7 mouse cellular contexts compared by ENCODE assay signal in the genomic region with DNA sequence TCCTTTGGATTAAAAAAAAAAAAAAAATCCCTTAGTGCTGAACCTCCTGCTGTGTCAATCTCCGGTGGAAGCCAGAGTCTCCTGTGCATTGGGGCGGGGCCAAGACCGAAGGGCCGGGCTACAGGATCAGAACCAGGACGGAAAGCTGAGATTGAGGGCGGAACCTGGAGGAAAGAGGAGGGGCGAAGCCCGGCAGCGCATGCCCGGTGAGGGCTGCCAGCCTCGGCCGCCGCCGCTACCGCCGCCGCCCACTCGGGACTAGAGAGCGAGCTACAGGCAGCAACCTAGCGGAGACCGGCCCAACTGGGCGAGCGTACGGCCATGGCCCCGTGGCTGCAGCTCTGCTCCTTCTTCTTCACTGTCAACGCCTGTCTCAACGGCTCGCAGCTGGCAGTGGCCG. TPM values are rescaled to one million over a fixed set of nuclear protein-coding genes. Genes with fewer than 3 reads are reported as not detected.
DNase-seq lines count a peak whose midpoint lies in the region; ATAC-seq and TF ChIP-seq lines count a peak whose summit lies in the region.

A gene (plus strand): TSS at position 159 of the 400 bp plus-strand sequence.

- H3K4me3 ChIP-seq in embryonic facial prominence, embryonic 14.5 days (ENCODE audit: low read depth, low read length), result peak within 1 kb of the TSS; percentile 99
- H3K4me3 ChIP-seq in kidney, embryonic 14.5 days (ENCODE audit: low read length), result peak within 1 kb of the TSS; percentile 96
- peak within 1 kb of the TSS; percentile 97 for H3K4me3 ChIP-seq in limb, embryonic 14.5 days (replicated peaks; ENCODE audit: low read length)
- peak within 1 kb of the TSS; percentile 96 for H3K4me3 ChIP-seq in midbrain, postnatal 0 days (ENCODE audit: low read depth, low read length)

- H3K4me1 ChIP-seq in embryonic facial prominence, embryonic 14.5 days (ENCODE audit: control insufficient read depth, insufficient read depth, low read length), result peaks cover 18% of the 10 kb centered on the region
- peaks cover 25% of the 10 kb centered on the region for H3K4me1 ChIP-seq in kidney, embryonic 14.5 days (ENCODE audit: control insufficient read depth, insufficient read depth, low read length)
- peaks cover 21% of the 10 kb centered on the region for H3K4me1 ChIP-seq in limb, embryonic 14.5 days (ENCODE audit: control insufficient read depth, insufficient read depth, low read length)
- H3K4me1 ChIP-seq in midbrain, postnatal 0 days (ENCODE audit: insufficient read depth, low read length), result no peaks in the 10 kb centered on the region

- peak within 1 kb of the TSS; percentile 93 for H3K4me2 ChIP-seq in embryonic facial prominence, embryonic 14.5 days (ENCODE audit: low read depth, low read length)
- peak within 1 kb of the TSS; percentile 87 for H3K4me2 ChIP-seq in kidney, embryonic 14.5 days (replicated peaks; ENCODE audit: low read depth, low read length)
- peak within 1 kb of the TSS; percentile 80 for H3K4me2 ChIP-seq in limb, embryonic 14.5 days (replicated peaks; ENCODE audit: low read depth, low read length, severe bottlenecking)
- H3K4me2 ChIP-seq in midbrain, postnatal 0 days (ENCODE audit: low read depth, low read length, poor library complexity, severe bottlenecking), result peak within 1 kb of the TSS; percentile 98

- H3K27me3 ChIP-seq in embryonic facial prominence, embryonic 14.5 days (replicated peaks; ENCODE audit: control insufficient read depth, insufficient read depth, low read length), result no peaks in the 10 kb centered on the region
- peaks cover 4% of the 10 kb centered on the region for H3K27me3 ChIP-seq in kidney, embryonic 14.5 days (ENCODE audit: control insufficient read depth, insufficient read depth, low read length)
- H3K27me3 ChIP-seq in limb, embryonic 14.5 days (ENCODE audit: control insufficient read depth, insufficient read depth, low read length), result no peaks in the 10 kb centered on the region
- H3K27me3 ChIP-seq in midbrain, postnatal 0 days (ENCODE audit: insufficient read depth, low read length), result peaks cover 6% of the 10 kb centered on the region

- peak; percentile 94 for ATAC-seq in embryonic facial prominence, embryonic 14.5 days (ENCODE audit: low read depth)
- ATAC-seq in kidney, embryonic 14.5 days (ENCODE audit: low FRiP score, low TSS enrichment), result peak; percentile 92
- ATAC-seq in limb, embryonic 14.5 days (ENCODE audit: low FRiP score, low read depth), result peak; percentile 91
- peak; percentile 89 for ATAC-seq in midbrain, postnatal 0 days (ENCODE audit: low FRiP score)

- WGBS in embryonic facial prominence, embryonic 14.5 days, result 0% methylated on average over 5 of the region's 29 CpGs
- 0% methylated on average over 28 of the region's 29 CpGs for WGBS in kidney, embryonic 14.5 days
- under 1% methylated on average over 18 of the region's 29 CpGs for WGBS in limb, embryonic 14.5 days
- WGBS in midbrain, postnatal 0 days, result under 1% methylated on average over 24 of the region's 29 CpGs

- peak; percentile 74 to 77 for DNase-seq in adrenal gland, postnatal 4 days (ENCODE audit: low spot score in 2 of 2)
- peak; percentile 97 for DNase-seq in embryonic facial prominence, embryonic 14.5 days (ENCODE audit: low spot score)
- peak; percentile 94 to 95 for DNase-seq in heart, adult 9 months (ENCODE audit: low spot score in 2 of 2)
- DNase-seq in limb, embryonic 14.5 days (ENCODE audit: low spot score), result peak; percentile 92
- DNase-seq in midbrain, postnatal 0 days (ENCODE audit: low spot score), result peak; percentile 90
- peak; percentile 14 to 69 for DNase-seq in spleen, postnatal 10 days (ENCODE audit: low spot score in 2 of 2)

- H3K36me3 ChIP-seq in embryonic facial prominence, embryonic 14.5 days (ENCODE audit: control insufficient read depth, insufficient read depth, low read length), result no peaks in the 10 kb centered on the region
- no peaks in the 10 kb centered on the region for H3K36me3 ChIP-seq in kidney, embryonic 14.5 days (ENCODE audit: control insufficient read depth, insufficient read depth, low read length)
- no peaks in the 10 kb centered on the region for H3K36me3 ChIP-seq in limb, embryonic 14.5 days (ENCODE audit: control insufficient read depth, insufficient read depth, low read length)
- no peaks in the 10 kb centered on the region for H3K36me3 ChIP-seq in midbrain, postnatal 0 days (ENCODE audit: insufficient read depth, low read length)

- no peak for TF ChIP-seq CTCF in midbrain, postnatal 0 days (IDR thresholded peaks at IDR 0.05)

- H3K9me3 ChIP-seq in embryonic facial prominence, embryonic 14.5 days (ENCODE audit: control insufficient read depth, low read length), result no peaks in the 10 kb centered on the region
- H3K9me3 ChIP-seq in kidney, embryonic 14.5 days (ENCODE audit: control insufficient read depth, low read length), result no peaks in the 10 kb centered on the region
- H3K9me3 ChIP-seq in limb, embryonic 14.5 days (ENCODE audit: control insufficient read depth, low read length), result no peaks in the 10 kb centered on the region
- H3K9me3 ChIP-seq in midbrain, postnatal 0 days (ENCODE audit: low read length), result no peaks in the 10 kb centered on the region

- peak within 1 kb of the TSS; percentile 82 for H3K27ac ChIP-seq in embryonic facial prominence, embryonic 14.5 days (replicated peaks; ENCODE audit: low read depth, low read length)
- H3K27ac ChIP-seq in kidney, embryonic 14.5 days (ENCODE audit: low read depth, low read length), result peak within 1 kb of the TSS; percentile 90
- peak within 1 kb of the TSS; percentile 87 for H3K27ac ChIP-seq in limb, embryonic 14.5 days (replicated peaks; ENCODE audit: low read depth, low read length)
- H3K27ac ChIP-seq in midbrain, postnatal 0 days (ENCODE audit: low read depth, low read length), result no peak within 1 kb of the TSS

- H3K9ac ChIP-seq in embryonic facial prominence, embryonic 14.5 days (ENCODE audit: low read depth, low read length), result peak within 1 kb of the TSS; percentile 92
- peak within 1 kb of the TSS; percentile 85 for H3K9ac ChIP-seq in kidney, embryonic 14.5 days (ENCODE audit: low read depth, low read length)
- H3K9ac ChIP-seq in limb, embryonic 14.5 days (ENCODE audit: low read depth, low read length, severe bottlenecking), result peak within 1 kb of the TSS; percentile 89
- H3K9ac ChIP-seq in midbrain, postnatal 0 days (replicated peaks; ENCODE audit: low read length, poor library complexity, severe bottlenecking), result peak within 1 kb of the TSS; percentile 74

- peak; percentile 93 for TF ChIP-seq POLR2A in limb, embryonic 14.5 days (IDR thresholded peaks at IDR 0.05; ENCODE audit: borderline replicate concordance, extremely low read depth, insufficient read depth, insufficient read length)

RNA-seq across cellular contexts. Expression of the gene that starts here (rescaled TPM):
- total RNA-seq in adrenal gland, postnatal 4 days (2021), result 10 to 100 TPM in 1 of 2 experiments, 1 to 10 TPM in 1; 7.1 to 10.1 TPM
- 4.9 and 5.7 TPM in 2 replicates for polyA plus RNA-seq in embryonic facial prominence, embryonic 14.5 days (2014; fragmentation: Nextera tagmentation; extraction: Ambion mirVana)
- 6.8 and 9.2 TPM in 2 replicates for polyA plus RNA-seq in kidney, embryonic 14.5 days (2014; fragmentation: Nextera tagmentation; extraction: Ambion mirVana)
- 15.4 and 19.1 TPM in 2 replicates for polyA plus RNA-seq in limb, embryonic 14.5 days (2012; rRNA removed)
- polyA plus RNA-seq in limb, embryonic 14.5 days (2014; fragmentation: Nextera tagmentation; extraction: Ambion mirVana), result 6.0 and 9.3 TPM in 2 replicates
- total RNA-seq in midbrain, postnatal 0 days (2014; rRNA removed), result 9.1 TPM in 2 replicates
- polyA plus RNA-seq in midbrain, postnatal 0 days (2015; fragmentation: Nextera tagmentation; extraction: Ambion mirVana), result 1.2 and 1.5 TPM in 2 replicates

Comparison
In these comparisons a context has a peak if more than half of its experiments do, and no peak if none do; other contexts are left out.
1. DNase-seq: peak in every context shown above with its lines; median percentile 97 in embryonic facial prominence, embryonic 14.5 days; 94 in heart, adult 9 months; 92 in limb, embryonic 14.5 days; 90 in midbrain, postnatal 0 days; 76 in adrenal gland, postnatal 4 days; 42 in spleen, postnatal 10 days.